Mouse (Mus musculus) brain, embryonic 14.5 days (tissue): Measurements from ENCODE around the gene Npc2. TPM values are rescaled to one million over a fixed set of nuclear protein-coding genes. Genes with fewer than 3 reads are reported as not detected.
A peak's percentile ranks its signal among the peaks of the same experiment; 100 is the strongest.

Experiments
- DNase-seq: peaks from one replicate; pipeline ENCODE4 v3.0.0-alpha.2; 2011; ENCODE audit warnings: low read depth
- CTCF ChIP-seq: fragments of 200-500 bp; IDR thresholded peaks from 2 replicates; pipeline ENCODE4 v1.5.1; 2012; ENCODE audit warnings: inconsistent platforms, mild to moderate bottlenecking, moderate library complexity, borderline replicate concordance; ENCODE audit not compliant: insufficient read depth, insufficient read length; ENCODE audit errors: extremely low read depth
- POLR2A ChIP-seq: fragments of 200-500 bp; IDR thresholded peaks from 2 replicates; pipeline ENCODE4 v1.6.1; 2012; ENCODE audit warnings: mild to moderate bottlenecking, inconsistent platforms, borderline replicate concordance; ENCODE audit not compliant: poor library complexity, insufficient read depth, insufficient read length, severe bottlenecking; ENCODE audit errors: extremely low read depth
- polyA plus RNA-seq: library from polyadenylated mRNA; depleted of rRNA; stranded (reverse); fragments of >200 nt; gene quantifications from 2 replicates; pipeline ENCODE4 v1.2.3, GENCODE M21; 2012; rRNA removed

Npc2 gene
- 64.0 and 66.2 TPM in 2 replicates for polyA plus RNA-seq

GRCm38 (mm10) chr12:84772726-84773441 is at the start of gene Npc2, which contains the start of gene Isca2:
TSS of gene Npc2 (minus strand) at chr12:84773152.
TSS of gene Isca2 (plus strand) at chr12:84773251.
- peak; percentile 100 for DNase-seq
- TF ChIP-seq POLR2A (peak; percentile 67), CTCF (no peak)

- DNase-seq, result peak; percentile 47
- TF ChIP-seq CTCF (no peak), POLR2A (no peak)
Observed at GRCm38 (mm10) chr12:84819236-84820168, 46.5 kb upstream of the Npc2 start.

DNA sequence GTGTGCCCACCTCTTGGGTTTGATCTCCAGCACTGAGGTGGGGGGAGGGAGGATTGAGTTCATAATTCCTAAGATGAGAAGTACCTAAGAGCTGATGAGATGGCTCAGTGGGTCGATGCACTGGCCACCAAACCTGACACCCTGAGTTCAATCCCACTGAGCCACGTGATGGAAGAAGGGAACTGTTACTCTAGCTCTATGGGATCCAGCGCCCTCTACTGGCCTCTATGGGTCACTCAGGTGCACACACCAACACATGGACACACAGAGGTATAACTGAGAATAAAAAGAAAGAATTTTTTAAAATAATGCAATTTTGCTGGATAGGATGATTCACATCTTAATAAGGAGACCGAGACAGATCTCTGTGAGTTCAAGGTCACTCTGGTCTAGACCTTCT is 45.5 kb upstream of the Npc2 start:
- DNase-seq, result no peak
- no peak for TF ChIP-seq CTCF
- no peak for TF ChIP-seq POLR2A

DNA sequence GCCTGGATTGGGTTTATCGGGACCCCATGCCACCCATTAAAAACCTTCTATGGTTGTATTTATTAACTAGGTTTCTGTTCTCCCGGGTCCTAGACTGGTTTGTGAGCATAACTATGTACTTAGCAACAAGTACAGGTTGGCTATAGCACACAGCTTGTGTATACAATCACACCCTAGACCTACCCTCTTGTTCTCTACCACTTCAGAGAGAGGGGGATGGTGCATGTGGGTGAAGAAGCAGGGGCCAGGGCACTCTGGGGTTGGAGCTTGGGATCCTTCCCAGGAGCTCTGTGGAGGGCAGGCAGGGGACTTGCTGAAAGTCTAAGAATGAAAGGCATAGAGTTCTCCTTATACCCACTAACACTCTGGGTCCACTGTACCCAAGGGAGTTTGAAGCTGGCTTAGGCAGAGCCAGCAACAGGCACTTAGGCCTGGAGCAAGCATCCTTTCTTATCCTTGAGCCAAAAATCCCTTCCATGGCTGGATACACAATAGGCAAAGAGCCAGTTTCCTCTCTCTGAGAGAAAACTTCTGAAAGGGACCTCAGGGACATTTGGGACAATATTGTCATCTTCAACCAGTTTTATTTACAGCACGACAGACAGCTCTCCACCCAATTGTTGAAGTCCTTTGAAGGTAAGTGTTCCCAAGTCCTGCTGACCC is 41.8 kb upstream of the Npc2 start:
- no peak for DNase-seq
- TF ChIP-seq POLR2A (no peak), CTCF (no peak)

GRCm38 (mm10) chr12:84813773-84814172 is 40.8 kb upstream of the Npc2 start:
- DNase-seq, result no peak
- TF ChIP-seq CTCF (0 out of 2 replicates have a peak, but pooled peaks have one; percentile 4), POLR2A (no peak)

- no peak for DNase-seq
- TF ChIP-seq POLR2A, result no peak
- TF ChIP-seq CTCF, result peak; percentile 6; the same call in 1 of the 2 replicates
Observed at GRCm38 (mm10) chr12:84812004-84812403, 39.1 kb upstream of the Npc2 start.

- no peak for DNase-seq
- no peak for TF ChIP-seq CTCF
- TF ChIP-seq POLR2A, result no peak
Observed at GRCm38 (mm10) chr12:84811510-84811909, 38.6 kb upstream of the Npc2 start.

DNA sequence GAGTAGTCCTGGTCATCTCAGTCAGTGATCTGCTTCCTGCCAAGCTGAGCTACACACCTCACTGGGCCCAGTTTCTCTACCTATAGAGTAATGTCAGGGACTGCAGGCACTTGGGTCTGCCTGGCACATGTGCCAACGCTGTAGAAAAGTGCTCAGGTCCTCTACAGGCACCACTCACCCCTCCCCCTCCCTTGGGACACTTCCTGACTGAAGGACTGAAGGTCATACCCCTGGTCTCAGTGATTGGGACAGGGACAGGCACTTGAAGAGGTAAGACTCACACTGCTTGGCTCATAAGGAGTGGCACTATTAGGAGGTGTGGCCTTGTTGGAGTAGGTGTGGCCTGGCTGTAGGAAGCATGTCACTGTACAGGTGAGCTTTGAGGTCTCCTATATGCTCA is 37.9 kb upstream of the Npc2 start:
- TF ChIP-seq POLR2A, result no peak
- no peak for TF ChIP-seq CTCF
- no peak for DNase-seq

GRCm38 (mm10) chr12:84809033-84809432 is 36.1 kb upstream of the Npc2 start:
- TF ChIP-seq POLR2A, result no peak
- TF ChIP-seq CTCF, result no peak
- DNase-seq, result no peak

- DNase-seq, result peak; percentile 3
- TF ChIP-seq POLR2A (no peak), CTCF (no peak)
Observed at GRCm38 (mm10) chr12:84807351-84807750, 34.4 kb upstream of the Npc2 start.

DNA sequence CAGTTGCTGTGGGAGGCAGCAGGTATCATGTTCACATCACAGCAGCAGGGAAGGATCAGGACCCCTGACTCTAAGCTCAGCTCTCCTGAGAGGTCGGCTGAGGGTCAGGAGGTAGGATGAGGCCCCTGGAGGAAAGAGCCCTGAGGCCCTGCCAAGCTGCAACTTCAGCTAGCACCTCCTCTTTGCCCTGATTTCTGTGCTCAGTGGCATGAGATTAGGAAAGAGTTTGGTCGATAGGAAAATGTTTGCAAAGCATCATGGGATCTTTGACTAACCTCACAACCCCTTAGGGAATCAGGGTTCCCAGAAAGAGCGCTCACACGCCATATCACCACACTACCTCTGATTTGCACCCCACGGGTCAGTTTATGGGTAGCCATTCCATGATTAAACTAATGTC is 33.8 kb upstream of the Npc2 start:
- no peak for DNase-seq
- TF ChIP-seq POLR2A (no peak), CTCF (no peak)
